ENCODE assay signal across 9 mouse cellular contexts in the genomic region with DNA sequence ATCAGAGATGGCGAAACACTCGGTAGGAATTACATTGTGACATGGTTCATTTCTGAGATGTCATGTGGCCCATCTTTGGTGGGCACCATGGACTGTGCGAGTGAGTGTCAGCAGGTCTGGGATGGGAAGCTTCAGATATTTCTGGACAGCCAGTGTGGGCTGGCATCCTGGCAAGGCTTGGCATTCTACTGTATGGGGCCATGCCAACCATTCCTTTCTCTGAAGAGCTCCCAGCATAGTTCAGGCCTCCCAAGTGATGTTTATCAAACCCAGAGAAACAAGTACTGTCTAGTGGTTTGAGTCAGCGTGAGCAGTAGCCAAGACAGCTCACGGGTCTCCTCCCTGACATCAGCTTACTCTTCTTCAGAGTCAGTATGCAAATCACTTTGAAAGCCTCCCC.
DNase-seq lines count a peak whose midpoint lies in the region; ATAC-seq lines count a peak whose summit lies in the region.
"Had no signal": no experiment of that assay in that cellular context is flagged by ENCODE, and none has a peak within 500 bp of the region (broad histone marks: within the 10 kb centered on the region; RNA-seq: fewer than 3 reads in every experiment).

No protein-coding gene starts in this region.

- no peaks in the 10 kb centered on the region for H3K27me3 ChIP-seq in embryonic facial prominence, embryonic 14.5 days (replicated peaks; ENCODE audit: control insufficient read depth, insufficient read depth, low read length)
- no peaks in the 10 kb centered on the region for H3K27me3 ChIP-seq in embryonic facial prominence, embryonic 10.5 days (replicated peaks; ENCODE audit: low read depth, poor library complexity, severe bottlenecking)

- no peaks in the 10 kb centered on the region for H3K9me3 ChIP-seq in embryonic facial prominence, embryonic 14.5 days (ENCODE audit: control insufficient read depth, low read length)
- H3K9me3 ChIP-seq in embryonic facial prominence, embryonic 10.5 days = no peaks in the 10 kb centered on the region

- H3K4me1 ChIP-seq in embryonic facial prominence, embryonic 14.5 days (ENCODE audit: control insufficient read depth, insufficient read depth, low read length) = peaks cover 11% of the 10 kb centered on the region; the same call in 1 of the 2 replicates
- H3K4me1 ChIP-seq in embryonic facial prominence, embryonic 10.5 days = peaks cover 30% of the 10 kb centered on the region

- DNase-seq in embryonic facial prominence, embryonic 14.5 days (ENCODE audit: low spot score) = no peak
- no peak for DNase-seq in embryonic facial prominence, embryonic 10.5 days (ENCODE audit: low spot score)
- peak; percentile 38 for DNase-seq in left cerebral cortex, postnatal 4 days
- no peak for DNase-seq in left cerebral cortex, postnatal 14 days (ENCODE audit: low spot score in 2 of 2)
- DNase-seq in cerebellum, postnatal 10 days = peak; percentile 71 to 75
- peak; percentile 51 for DNase-seq in lung, postnatal 10 days

- intact Hi-C loops in left cerebral cortex, postnatal 4 days (cut with DNase I) = no loop called here
- intact Hi-C loops in left cerebral cortex, postnatal 14 days (cut with DNase I) = no loop called here

- no peak overlapping the region for H3K4me3 ChIP-seq in embryonic facial prominence, embryonic 14.5 days (ENCODE audit: low read depth, low read length)
- no peak overlapping the region for H3K4me3 ChIP-seq in embryonic facial prominence, embryonic 10.5 days

- no peak overlapping the region for H3K4me2 ChIP-seq in embryonic facial prominence, embryonic 14.5 days (ENCODE audit: low read depth, low read length)

- H3K27ac ChIP-seq in embryonic facial prominence, embryonic 14.5 days (replicated peaks; ENCODE audit: low read depth, low read length) = peak overlapping the region; percentile 2; the same call in 1 of the 2 replicates
- H3K27ac ChIP-seq in embryonic facial prominence, embryonic 10.5 days (replicated peaks) = no peak overlapping the region

- no peak overlapping the region for H3K9ac ChIP-seq in embryonic facial prominence, embryonic 14.5 days (ENCODE audit: low read depth, low read length)

- 79% methylated on average over 5 of the region's 5 CpGs for WGBS in embryonic facial prominence, embryonic 14.5 days
- WGBS in embryonic facial prominence, embryonic 10.5 days = 89% methylated on average over 5 of the region's 5 CpGs

- H3K36me3 ChIP-seq in embryonic facial prominence, embryonic 14.5 days (ENCODE audit: control insufficient read depth, insufficient read depth, low read length) = peaks cover 79% of the 10 kb centered on the region
- H3K36me3 ChIP-seq in embryonic facial prominence, embryonic 10.5 days (replicated peaks) = peaks cover 100% of the 10 kb centered on the region

- no peak for ATAC-seq in embryonic facial prominence, embryonic 14.5 days (ENCODE audit: low read depth)
- ATAC-seq in megakaryocyte-erythroid progenitor cell, adult 5-6 weeks (replicated peaks; ENCODE audit: low FRiP score, low TSS enrichment, poor library complexity, severe bottlenecking) = no peak
- no peak for ATAC-seq in CD4-positive, CD25-positive, alpha-beta regulatory T cell, adult 4 months
- ATAC-seq: forebrain, embryonic 14.5 days had no signal

Comparison
In these comparisons a context has a peak if more than half of its experiments do, and no peak if none do; other contexts are left out.
1. DNase-seq: peak in left cerebral cortex, postnatal 4 days (single experiment), cerebellum, postnatal 10 days (2 of 2) and lung, postnatal 10 days (single experiment); none in embryonic facial prominence, embryonic 14.5 days (single experiment), embryonic facial prominence, embryonic 10.5 days (single experiment) and left cerebral cortex, postnatal 14 days (0 of 2).